In the genomic region with DNA sequence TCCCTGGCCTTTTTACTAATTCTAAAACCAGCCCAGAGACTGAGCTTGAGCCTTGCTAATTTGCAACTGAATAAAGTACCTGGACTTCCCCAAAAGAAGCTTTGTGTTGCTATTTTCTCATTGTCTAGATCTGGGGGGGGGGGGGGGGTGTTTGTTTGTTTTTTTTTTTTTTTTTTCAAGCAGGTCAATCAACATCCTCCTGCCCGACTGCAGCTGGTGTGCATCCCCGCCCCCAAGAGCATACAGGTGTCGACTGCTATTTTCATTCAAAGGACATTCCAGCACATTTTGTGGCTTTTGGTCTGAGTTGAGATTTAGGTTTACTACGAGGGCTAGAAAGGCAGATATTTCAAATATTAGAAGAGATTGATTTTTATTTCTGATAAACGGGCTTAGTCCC, we compare ENCODE assay signal across 16 mouse cellular contexts. TPM values are rescaled to one million over a fixed set of nuclear protein-coding genes. Genes with fewer than 3 reads are reported as not detected.
DNase-seq lines count a peak whose midpoint lies in the region; TF ChIP-seq lines count a peak whose summit lies in the region.
"Not testable (repeated sequence)": the region's sequence is repeated elsewhere in the genome, so short reads cannot be mapped to it uniquely, and the experiment has no call there.
"Had no signal": no experiment of that assay in that cellular context is flagged by ENCODE, and none has a peak within 500 bp of the region (broad histone marks: within the 10 kb centered on the region; RNA-seq: fewer than 3 reads in every experiment).

No protein-coding gene starts in this region.

- in situ Hi-C loops in ES-E14 (cut with MboI; ENCODE audit: low sequenced_read_pairs in 2 of 2, unreplicated experiment in 2 of 2), result not testable (repeated sequence)

- not testable (repeated sequence) for H3K4me1 ChIP-seq in ES-Bruce4 (ENCODE audit: control insufficient read depth, insufficient read depth, low read length); ES-E14 (ENCODE audit: control insufficient read depth in 2 of 2, insufficient read depth in 2 of 2, low read length in 2 of 2, poor library complexity in 1 of 2)

- TF ChIP-seq POLR2A in ES-Bruce4 (IDR thresholded peaks at IDR 0.05; ENCODE audit: insufficient read depth, low read length), result not testable (repeated sequence)

- not testable (repeated sequence) for H3K36me3 ChIP-seq in ES-Bruce4 (ENCODE audit: control insufficient read depth, insufficient read depth, low read length, poor library complexity, severe bottlenecking); ES-E14 (ENCODE audit: control insufficient read depth, insufficient read depth, low read length, poor library complexity, severe bottlenecking)

- peak; percentile 55; the same call in 1 of the 2 replicates for TF ChIP-seq EP300 in ES-Bruce4 (IDR thresholded peaks at IDR 0.05; ENCODE audit: insufficient read depth, low read depth, low read length)

- not testable (repeated sequence) for H3K27me3 ChIP-seq in ES-Bruce4 (ENCODE audit: control insufficient read depth, insufficient read depth, low read length, poor library complexity, severe bottlenecking)

- TF ChIP-seq CTCF in ES-Bruce4 (IDR thresholded peaks at IDR 0.05; ENCODE audit: low read depth, low read length), result not testable (repeated sequence)

- H3K9ac ChIP-seq in ES-Bruce4 (ENCODE audit: low read depth, poor library complexity, severe bottlenecking); ES-E14 (ENCODE audit: insufficient read depth, low read depth, low read length, poor library complexity, severe bottlenecking): not testable (repeated sequence)

- H3K4me3 ChIP-seq in ES-Bruce4 (ENCODE audit: low read depth, low read length); ES-E14 (ENCODE audit: insufficient read depth in 1 of 2, low read depth in 1 of 2, low read length in 2 of 2, poor library complexity in 1 of 2, severe bottlenecking in 1 of 2): not testable (repeated sequence)

- DNase-seq in A20 (ENCODE audit: low read depth, low spot score) (peak; percentile 59), ES-CJ7 (ENCODE audit: low read depth, low spot score) (peak; percentile 86), ES-E14 (ENCODE audit: low read depth, low spot score) (peak; percentile 24), R1 (ENCODE audit: low read depth, low spot score) (peak; percentile 86), ZHBTc4 (ENCODE audit: low read depth, low spot score) (peak; percentile 77)

- not testable (repeated sequence) for H3K27ac ChIP-seq in ES-Bruce4 (ENCODE audit: insufficient read depth, low read length)
- peak overlapping the region; percentile 31; the same call in 1 of the 2 replicates for H3K27ac ChIP-seq in ES-E14 (ENCODE audit: insufficient read depth, low read depth, low read length, poor library complexity, severe bottlenecking)

- H3K9me3 ChIP-seq in ES-Bruce4 (replicated peaks; ENCODE audit: control insufficient read depth, insufficient read depth, low read length, poor library complexity, severe bottlenecking), result peaks cover 16% of the 10 kb centered on the region
- not testable (repeated sequence) for H3K9me3 ChIP-seq in ES-E14 (ENCODE audit: control insufficient read depth, insufficient read depth, low read depth, low read length)

TF ChIP-seq in ES-E14, 5 proteins besides CTCF, POLR2A, EP300 and RAD21:
- peak; percentile 87 for TF ChIP-seq ZNF384 (IDR thresholded peaks at IDR 0.05; ENCODE audit: low read depth, low read length)

RNA-seq across cellular contexts. Expression of a gene that starts 28.5 kb away (rescaled TPM):
- polyA plus RNA-seq in ES-Bruce4 (2011; ENCODE audit: insufficient read depth, insufficient read length, low read depth, missing spikeins), result not detected in 2 replicates
- total RNA-seq in ES-E14 (2012; rRNA removed), result 0.09 and 0.11 TPM in 2 replicates
- total RNA-seq: adrenal gland, postnatal 14 days; CH12.LX; MEL had no signal
- polyA plus RNA-seq: activated CD4-positive, CD25-positive, alpha-beta regulatory T cell, adult 4 months; adrenal gland, adult 2 months; brain, embryonic 14.5 days; C2C12; CD4-positive, CD25-positive, alpha-beta regulatory T cell, adult 4 months; G1E; Patski had no signal

Comparison
In these comparisons a context has a peak if more than half of its experiments do, and no peak if none do; other contexts are left out.
1. DNase-seq: peak in every context shown above with its lines; median percentile 86 in ES-CJ7; 86 in R1; 77 in ZHBTc4; 59 in A20; 24 in ES-E14.